Mouse (Mus musculus): ENCODE results near the gene Cyp8b1.

The Cyp8b1 gene

GRCm38 (mm10) chr9:121914226-121914757 lies 1.8 kb downstream of the Cyp8b1 start:
- DNase-seq (ENCODE audit: low spot score), result no peak

GRCm38 (mm10) chr9:121912786-121913185 lies 3.3 kb downstream of the Cyp8b1 start:
- DNase-seq (ENCODE audit: low spot score), result no peak

DNA sequence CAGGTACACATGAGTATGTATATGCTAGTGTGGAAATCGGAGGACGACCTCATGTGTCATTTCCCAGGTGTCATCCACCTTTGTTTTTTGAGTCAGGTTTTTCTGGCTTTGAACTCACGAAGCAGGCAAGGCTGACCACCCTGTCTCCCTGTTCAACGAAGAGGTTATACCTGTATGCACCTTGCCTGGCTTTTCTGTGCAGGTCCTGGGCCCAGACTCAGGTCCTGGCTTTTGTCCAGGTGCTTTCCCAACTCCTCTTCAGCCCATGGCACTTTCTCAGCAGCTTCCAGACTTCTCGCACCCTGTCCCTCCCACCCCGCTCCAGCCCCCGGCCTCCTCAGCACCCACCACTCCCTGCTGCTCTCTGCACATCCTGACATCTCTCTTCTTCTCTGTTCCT lies 4.9 kb downstream of the Cyp8b1 start:
- no peak for DNase-seq (ENCODE audit: low spot score)

GRCm38 (mm10) chr9:121909635-121910034 lies 6.5 kb downstream of the Cyp8b1 start:
- DNase-seq (ENCODE audit: low spot score), result no peak

- no peak for DNase-seq (ENCODE audit: low spot score)
Observed at GRCm38 (mm10) chr9:121908321-121908720, 7.8 kb downstream of the Cyp8b1 start.

- DNase-seq (ENCODE audit: low spot score), result no peak
Observed at GRCm38 (mm10) chr9:121907356-121908070, 8.6 kb downstream of the Cyp8b1 start.

DNA sequence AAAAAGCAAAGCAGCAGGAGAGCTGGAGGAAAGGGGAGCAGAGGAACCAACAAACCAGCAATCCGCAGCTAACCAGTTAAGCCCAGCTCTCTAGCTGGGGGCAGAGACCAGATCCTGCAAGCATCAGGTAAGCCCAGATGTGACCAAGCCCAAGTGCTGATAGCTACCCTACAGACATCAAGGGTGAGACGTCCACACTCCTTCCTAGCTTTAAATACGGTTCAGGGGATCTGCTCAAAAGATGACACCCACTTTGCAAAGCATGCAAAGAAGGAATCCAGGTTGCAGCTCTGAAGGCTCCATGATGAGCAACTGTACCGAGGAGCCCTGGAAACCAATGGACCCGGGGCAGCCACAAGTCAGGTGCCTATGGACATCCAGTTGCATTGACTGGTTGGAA lies 9.6 kb downstream of the Cyp8b1 start:
- no peak for DNase-seq (ENCODE audit: low spot score)

GRCm38 (mm10) chr9:121905556-121906185 lies 10.4 kb downstream of the Cyp8b1 start:
- DNase-seq (ENCODE audit: low spot score), result no peak

DNA sequence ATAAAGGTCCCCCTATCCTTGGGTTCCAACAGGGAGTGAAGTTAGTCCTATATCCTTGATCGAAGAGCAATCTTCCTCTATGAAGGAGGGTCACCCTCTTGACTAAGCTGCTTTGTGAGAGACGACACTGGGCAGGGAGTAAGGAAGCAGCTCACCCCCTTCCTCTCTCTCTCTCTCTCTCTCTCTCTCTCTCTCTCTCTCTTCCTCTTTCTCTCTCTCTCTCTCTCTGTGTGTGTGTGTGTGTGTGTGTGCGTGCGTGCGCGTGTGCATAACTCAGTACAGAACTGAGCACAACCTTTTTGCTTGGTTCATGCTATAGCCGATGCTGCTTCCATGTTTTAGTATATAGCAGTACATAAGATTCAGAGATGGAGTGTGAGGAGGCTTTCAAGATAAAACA lies 11.2 kb downstream of the Cyp8b1 start:
- DNase-seq (ENCODE audit: low spot score), result no peak

- DNase-seq (ENCODE audit: low spot score), result no peak
Observed at GRCm38 (mm10) chr9:121904319-121904718, 11.8 kb downstream of the Cyp8b1 start.

DNA sequence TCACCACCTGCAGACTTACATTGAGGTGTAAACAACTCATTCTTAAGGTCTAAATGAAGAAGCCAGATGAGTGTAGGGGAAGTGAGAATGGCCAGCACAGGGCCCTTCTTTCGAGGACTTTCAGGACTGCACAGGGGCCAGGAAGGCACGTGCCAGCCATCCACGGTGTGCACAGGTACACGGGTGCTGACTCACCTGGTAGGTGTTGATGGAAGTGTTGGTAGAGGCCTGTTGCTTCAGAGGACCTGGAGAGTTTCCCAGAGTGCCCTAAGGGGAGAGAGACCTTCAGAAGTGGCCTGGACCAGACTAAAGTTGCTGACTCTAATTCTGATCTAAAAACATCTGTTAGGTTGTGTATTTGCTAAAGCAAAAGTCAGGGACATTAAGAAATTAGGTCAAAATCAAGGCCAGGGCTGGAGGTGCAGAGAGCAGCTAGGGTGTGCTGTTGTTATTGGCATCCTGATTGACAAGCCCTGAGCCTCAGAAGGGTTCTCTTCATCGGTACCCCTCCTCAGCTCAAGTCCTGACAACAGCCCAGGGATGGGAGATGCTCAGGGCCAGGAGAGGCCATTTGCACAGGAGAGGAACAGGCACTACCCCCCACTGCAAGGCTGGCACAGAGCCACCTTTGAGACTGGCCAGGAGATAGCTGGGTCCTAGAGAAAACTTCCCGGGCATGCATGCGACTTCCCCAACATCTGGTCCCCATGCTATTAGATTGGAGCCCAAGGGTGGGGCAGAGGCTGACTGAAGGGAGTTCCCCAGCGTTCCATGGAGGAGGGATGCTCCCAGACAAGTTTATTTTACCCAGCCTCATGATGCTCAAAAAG lies 12.4 kb downstream of the Cyp8b1 start:
- no peak for DNase-seq (ENCODE audit: low spot score)

DNA sequence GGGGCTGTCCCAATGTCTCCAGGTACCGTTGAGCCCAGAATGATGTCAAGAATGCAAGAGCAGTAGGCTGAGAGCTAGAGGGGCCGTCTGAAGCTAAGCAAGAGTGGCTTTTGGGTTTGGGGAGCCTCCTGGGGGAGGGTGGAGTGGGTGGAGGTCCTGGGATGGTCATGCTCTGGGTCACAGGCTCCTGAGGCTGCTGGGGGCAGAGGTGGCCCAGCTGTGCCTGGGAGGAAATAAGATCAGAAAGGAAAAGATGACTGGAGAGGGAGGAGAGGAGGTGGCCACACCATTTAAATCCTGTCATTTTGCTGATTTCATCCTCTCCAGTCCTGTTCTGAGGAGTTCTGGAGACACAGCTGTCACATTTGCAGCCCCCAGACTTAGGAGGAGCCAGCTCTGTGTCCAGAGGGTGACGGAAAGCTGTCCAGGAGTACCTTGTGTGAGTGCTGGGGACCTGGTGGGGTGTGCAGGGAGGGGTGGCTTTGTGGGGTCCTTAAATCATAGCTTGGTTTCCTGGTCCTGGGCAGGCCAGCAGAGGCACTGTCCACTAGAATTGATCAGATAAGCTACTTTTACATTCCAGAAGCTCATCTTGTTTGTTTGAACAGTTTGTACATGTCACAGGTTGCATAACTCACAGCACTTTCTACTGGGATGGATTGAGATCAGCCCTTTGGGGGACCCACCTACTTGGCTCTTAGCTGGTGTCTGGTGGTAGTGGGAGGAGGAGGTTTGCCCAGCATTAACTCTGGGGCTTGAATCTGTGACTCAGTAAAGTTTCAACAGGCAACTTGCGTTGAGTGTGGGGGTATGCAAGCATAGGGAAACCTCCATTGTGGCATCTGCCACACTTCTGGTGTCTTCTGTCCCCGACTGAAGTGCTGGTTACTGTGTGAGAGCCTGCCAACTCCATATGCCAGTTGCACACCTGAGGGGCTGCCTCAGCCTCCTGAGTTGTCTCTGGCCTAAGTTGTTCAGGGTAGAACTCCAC lies 14.1 kb downstream of the Cyp8b1 start:
- no peak for DNase-seq (ENCODE audit: low spot score)

DNA sequence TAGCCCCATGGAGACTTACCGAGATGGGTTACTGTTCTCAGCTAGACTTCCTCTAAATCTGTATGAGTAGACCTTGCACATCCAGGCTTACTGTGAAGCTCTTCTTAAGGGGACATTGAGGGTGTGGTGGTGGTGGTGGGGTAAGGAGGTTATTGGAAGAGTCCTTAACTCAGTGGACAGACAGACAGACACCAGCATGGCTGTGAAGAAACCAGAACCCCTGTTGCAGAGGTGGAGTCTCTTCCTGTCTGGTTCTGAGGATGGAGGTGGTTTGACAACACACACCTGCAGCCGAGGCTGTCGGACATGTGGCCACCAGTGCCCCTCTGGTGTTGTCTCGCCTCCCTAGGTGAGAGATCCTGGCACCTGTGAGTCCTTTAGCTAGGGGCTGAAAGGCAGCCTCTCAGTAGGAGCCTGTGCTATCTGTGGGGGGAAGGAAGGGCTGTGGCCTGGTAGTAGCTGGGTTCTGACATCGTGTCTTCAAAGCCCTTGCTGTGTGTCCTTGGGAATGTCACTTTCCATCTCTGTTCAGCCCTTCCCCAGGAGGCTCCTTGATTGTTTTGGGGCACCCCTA lies 15.7 kb downstream of the Cyp8b1 start:
- DNase-seq (ENCODE audit: low spot score), result no peak

GRCm38 (mm10) chr9:121899306-121899705 lies 16.8 kb downstream of the Cyp8b1 start:
- no peak for DNase-seq (ENCODE audit: low spot score)

DNA sequence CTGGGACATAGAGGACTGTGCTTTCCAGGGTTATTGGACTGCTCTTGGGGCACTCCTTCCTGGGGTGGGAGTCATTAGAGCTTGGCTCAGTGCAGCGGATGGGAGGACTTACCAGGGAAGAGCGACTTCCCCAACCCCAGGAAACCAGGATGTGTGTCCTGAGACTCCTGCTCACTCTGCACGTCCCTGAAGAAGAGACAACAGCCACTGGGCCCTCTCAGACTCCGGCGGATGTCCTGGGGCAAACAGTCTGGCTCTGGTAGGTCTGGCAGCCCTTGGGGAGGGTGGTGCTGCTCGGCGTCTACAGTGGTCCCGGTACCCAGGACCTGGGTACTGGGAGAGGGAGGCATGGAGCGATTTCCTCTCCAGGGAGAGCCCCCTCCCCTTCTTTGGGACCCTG lies 17.9 kb downstream of the Cyp8b1 start, which contains the start of gene Ackr2:
Gene Ackr2, plus strand, starts transcription at position 111 of the 400 bp plus-strand sequence.
- DNase-seq (ENCODE audit: low spot score), result no peak

- no peak for DNase-seq (ENCODE audit: low spot score)
Observed at GRCm38 (mm10) chr9:121896820-121897219, 19.3 kb downstream of the Cyp8b1 start.

- no peak for DNase-seq (ENCODE audit: low spot score)
Observed at GRCm38 (mm10) chr9:121895392-121895993, 20.6 kb downstream of the Cyp8b1 start.

DNA sequence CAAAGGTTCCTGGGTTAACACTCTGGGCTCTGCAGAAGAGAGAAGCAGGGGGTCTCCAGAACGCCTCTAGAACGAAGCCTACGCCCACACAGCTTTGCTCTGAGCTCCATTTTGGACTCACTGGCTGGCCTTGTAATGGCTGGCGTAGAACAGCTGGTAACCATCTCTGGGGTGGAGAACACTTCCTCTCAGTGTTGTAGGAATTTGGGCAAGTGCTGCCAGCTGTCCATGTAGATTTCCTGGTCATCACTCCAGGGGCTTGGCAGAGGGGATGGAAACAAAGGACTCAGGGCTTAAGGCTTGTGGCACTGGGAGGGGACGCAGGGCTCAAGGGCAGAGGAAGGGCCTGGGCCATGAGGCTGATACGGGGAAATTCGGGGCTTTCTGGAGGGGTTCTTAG lies 21.7 kb downstream of the Cyp8b1 start:
- DNase-seq (ENCODE audit: low spot score), result no peak

- DNase-seq (ENCODE audit: low spot score), result no peak
Observed at GRCm38 (mm10) chr9:121892057-121892687, 23.9 kb downstream of the Cyp8b1 start.

DNA sequence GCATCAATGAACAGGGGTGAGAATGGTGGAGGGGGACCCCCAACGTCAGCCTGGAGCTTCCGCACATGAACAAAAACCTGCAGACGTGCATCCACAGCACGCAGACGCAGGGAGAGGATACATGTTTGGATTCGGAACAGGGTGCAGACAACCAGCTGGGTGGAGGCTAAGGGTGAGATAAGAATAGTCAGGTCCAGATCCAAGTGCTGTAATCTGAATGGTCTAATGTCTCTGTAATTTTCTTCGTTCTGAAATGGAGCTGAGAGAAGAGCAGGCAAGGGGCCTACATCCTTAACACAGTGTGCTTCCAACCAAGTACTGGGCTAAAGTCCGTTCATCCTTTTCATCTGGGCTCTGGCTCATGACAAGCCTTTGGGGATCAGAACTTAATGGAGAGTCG lies 24.8 kb downstream of the Cyp8b1 start:
- DNase-seq (ENCODE audit: low spot score), result no peak

All from urinary bladder, postnatal 25 days (tissue).